Mouse (Mus musculus): ENCODE data around the gene Ppm1e.

Ppm1e gene

DNA sequence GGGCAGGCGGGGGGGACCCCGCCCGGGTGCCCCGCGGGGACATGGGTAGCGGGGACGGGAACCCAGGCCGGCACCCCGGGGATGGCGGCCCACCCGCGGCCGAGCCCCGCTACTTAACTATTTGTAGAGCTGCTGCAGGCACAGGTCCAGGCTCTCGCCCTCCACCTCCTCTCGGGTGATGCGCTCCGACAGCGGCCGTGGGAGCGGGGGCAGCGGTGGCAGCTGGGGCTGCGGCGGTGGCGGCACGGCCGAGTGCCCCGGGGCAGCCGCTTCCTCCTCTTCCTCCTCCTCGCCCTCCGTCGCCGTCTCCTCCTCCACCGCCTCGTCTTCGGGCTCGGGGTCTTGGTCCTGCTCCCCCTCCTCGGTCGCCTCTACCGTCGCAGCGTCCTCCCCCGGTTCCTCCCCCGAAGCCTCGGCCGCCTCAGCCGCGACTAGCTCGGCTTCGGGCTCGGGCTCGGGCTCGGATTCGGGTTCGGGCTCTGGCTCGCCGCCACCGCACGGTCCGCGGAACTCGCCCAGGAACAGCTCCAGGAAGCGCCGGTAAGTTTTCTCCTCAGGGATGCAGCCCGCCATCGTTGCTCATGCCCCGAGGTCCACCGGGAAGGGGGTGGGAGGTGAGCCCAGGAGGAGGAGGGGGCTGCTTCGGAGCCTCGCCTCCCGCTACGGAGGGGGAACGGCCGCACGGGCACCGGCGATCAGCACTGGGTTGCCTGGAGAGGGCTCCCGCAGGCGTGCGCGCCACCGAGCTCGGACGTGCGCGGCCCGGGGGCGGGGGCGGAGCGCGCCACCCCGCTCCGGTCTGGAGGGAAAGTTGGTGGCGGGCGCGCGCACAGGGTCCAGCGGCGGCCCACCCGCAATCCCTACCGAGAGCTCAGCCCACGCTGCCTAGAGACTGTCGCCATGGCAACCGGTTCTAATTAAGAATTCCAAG lies at the start of gene Ppm1e:
Ppm1e (minus strand) TSS at position 693 of the 931 bp plus-strand sequence.
- peak; percentile 59 for DNase-seq (ENCODE audit: low spot score)

- DNase-seq (ENCODE audit: low spot score): no peak
These were observed 46.1 kb upstream of the Ppm1e start, which contains the start of the genes Rad51c and Tex14 for GRCm38 (mm10) chr11:87404876-87405275. Gene Rad51c (minus strand): TSS chr11:87404954. Gene Tex14 (plus strand): TSS chr11:87405065.

GRCm38 (mm10) chr11:87404111-87404853 lies 45.5 kb upstream of the Ppm1e start:
- DNase-seq (ENCODE audit: low spot score): peak; percentile 96

DNA sequence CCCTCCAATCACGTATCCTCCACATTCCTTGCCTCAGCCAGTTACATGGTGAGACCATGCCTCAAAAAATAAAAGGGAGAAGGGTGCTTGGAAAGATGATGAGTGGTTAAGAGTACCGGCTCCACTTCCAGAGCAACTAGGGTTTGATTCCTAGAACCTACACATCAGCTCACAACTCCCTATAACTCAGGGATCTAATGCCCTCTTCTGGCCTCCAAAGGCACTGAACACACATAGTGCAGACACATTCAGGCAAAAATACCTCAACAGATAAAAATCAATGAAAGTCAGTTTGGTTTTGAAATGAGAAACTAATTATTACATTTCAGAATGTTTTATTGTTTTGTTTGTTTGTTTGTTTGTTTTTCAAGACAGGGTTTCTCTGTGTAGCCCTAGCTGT lies 39.6 kb upstream of the Ppm1e start:
- DNase-seq (ENCODE audit: low spot score): no peak

DNA sequence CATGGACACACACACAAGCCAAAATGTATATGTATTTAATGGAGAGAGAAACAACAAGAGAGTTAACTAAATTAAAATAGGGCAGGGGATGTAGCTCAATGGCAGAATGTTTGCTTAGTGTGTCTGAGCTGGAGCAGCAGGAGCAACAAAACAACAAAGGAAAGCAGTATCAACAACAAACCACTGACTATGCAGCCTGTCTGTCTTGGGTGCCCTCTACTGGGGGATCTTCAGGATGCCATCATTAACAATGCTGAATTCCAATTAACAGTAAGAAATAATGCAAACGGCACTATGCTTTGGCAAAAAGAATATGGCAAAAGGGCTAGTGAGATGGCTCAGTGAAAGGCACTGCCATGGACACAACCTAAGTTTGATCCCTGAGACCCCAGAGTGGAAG lies 35.0 kb upstream of the Ppm1e start:
- DNase-seq (ENCODE audit: low spot score): peak; percentile 44

DNA sequence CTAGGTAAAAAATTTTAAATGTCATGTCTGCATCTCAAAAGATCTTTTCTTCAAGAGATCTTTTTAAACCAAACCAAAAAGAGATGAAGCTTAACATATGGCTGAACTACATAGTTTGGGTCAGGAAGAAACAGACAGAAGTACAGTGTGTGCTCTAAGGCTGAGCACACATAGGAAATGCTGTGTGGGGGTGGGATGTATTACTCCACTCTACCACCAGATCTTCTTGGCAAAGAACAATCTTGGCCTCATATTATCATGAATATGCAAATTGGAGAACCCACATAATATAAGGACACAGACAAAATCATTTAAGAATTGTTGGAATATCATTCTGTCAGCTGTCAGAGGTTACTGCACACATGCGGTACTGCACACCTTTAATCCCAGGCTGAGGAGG lies 26.9 kb upstream of the Ppm1e start:
- no peak for DNase-seq (ENCODE audit: low spot score)

DNA sequence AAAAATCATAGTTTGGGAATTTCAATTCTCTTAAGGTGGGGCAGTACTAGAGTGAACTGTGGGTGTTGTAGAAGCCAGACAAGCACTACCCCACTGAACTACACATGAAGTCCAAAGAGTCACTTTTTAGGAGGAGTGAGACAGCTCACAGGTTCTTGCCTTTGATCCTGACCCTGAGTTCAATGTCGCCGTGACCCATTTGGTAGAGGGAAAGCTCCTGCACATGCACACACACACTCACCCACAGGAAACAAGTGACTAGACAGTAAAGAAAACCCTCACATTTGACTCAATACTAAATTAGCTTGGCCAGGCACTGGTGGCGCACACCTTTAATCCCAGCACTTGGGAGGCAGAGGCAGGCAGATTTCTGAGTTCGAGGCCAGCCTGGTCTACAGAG lies 25.7 kb upstream of the Ppm1e start:
- DNase-seq (ENCODE audit: low spot score): no peak

DNA sequence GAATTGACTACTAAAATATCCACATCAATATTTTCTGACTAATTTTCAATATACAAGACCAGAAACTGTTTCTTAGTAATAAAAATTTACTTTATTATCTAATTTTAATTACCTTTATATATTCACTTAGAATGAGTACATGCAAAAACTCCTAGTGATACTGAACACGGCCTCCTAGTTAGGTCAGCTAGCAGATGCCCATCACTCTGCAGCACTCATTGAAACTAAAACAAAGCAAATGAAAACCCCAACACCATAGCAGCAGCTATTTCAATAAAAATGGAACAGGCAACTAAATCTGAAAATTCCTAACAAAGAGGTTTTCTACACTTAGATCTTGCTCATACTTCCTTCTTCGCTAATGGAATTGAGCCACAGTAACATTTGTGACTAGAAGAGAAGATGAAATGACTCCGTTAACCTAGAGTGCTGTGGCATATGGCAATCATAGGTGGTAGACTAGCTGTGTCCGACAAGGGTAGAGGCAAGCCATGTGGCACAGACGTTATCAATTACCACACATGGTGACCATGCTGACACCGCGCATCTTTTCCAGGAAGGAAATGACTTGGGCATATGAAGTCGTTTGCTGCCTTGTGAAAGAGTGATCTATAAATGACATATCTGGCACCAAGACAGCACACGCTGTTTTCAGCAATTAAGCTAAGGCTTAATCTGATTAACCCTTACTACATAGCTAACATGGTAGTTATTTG lies 9.2 kb upstream of the Ppm1e start:
- peak; percentile 82 for DNase-seq (ENCODE audit: low spot score)

DNA sequence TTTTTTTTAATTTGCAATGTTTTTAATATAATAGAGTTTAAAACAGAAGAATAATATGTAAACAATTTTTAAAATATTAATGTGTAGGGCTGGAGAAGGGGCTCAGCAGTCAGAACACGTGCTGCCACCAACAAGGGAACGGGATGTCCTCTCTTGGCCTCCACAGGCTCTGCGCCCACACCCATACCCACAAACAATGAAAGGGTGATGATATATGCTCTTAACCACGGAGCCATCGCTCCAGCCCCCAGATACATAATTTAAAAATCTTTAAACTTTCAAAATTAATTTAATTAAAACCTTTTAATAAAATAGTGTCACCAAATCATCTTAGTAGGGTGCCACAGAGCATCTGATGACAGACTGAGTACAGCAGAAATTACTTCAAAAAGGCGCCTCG lies 8.2 kb upstream of the Ppm1e start:
- DNase-seq (ENCODE audit: low spot score): no peak

DNA sequence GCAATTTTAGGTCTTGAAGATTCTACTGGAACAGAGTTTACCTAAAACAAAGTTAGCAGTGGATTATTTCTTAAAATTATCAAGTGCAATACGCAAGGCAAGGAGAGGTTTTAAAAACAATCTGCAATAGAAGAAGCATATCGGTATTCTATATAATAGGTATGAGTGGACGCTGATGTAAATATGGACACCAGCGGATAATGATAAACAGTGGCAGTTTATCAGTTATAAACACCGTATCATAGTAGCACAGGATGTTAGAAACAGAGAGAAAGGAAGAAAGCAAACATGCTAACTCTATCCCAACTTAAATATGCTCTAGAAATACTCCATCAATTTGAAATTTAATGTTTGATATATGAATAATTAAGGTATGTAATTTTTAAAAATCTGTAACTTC lies 6.3 kb upstream of the Ppm1e start:
- DNase-seq (ENCODE audit: low spot score): no peak

DNA sequence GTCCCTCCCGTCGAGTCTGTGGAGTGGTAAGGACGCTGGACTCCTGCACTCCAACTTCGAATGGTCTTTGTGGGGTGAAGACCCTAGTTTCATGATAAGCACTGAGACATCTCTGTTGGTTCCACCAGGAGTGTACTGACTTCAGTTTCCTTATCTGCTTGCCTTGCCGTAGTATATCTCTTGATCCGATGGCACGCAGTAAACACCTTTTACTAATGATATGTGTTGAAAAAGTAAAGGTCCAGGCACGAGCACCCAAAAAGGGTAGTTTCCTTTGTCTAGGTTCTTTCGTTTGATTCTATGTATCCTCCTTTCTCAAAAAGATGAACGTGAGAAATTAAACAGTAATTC lies 414 bp upstream of the Ppm1e start:
- no peak for DNase-seq (ENCODE audit: low spot score)

DNA sequence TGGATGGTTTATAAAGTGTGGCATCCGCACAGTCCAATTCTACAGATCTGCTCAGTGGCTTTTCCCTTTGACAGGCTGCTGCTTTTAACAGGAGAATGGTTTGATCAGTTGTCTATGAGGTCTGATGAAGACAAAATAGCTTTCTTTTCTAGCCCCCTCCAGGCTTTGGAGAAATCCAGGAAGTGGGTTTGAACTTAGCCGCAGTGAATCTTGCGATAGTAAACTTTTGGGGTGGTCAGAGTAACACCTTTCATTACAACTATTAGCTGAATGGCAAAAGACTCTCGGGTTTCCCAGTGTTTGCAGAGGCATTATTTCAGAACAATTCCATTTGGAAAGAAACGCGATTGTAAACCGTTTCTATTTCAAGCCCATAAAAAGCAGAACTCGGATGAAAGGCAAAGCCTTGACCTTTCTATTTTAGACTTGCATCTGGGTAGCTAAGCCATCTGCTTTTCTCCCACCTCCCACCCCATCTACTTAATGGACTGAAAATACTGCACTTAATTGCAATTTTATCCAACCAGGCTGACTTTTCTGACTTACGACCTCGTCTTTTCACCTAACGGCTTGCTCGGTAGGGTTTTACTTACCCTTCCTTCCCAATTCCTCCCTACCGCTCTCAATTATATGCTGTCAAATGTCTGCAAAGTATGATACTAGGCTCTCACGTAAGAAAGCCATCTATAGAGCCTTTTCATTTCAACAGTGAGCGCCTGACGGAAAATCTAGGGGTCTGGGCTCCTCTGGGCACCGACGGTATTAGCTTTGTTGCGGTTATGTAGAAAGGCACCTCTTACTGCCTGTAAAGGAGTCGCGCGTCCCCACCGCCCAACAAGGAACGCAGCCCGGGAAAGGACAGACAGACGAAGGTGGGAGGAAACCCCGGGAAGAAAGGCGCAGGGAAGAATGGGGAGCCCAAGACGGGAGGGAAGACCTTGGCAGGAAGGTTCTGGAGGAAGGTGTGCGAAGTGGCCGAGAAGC lies 1.2 kb downstream of the Ppm1e start:
- DNase-seq (ENCODE audit: low spot score): no peak

DNA sequence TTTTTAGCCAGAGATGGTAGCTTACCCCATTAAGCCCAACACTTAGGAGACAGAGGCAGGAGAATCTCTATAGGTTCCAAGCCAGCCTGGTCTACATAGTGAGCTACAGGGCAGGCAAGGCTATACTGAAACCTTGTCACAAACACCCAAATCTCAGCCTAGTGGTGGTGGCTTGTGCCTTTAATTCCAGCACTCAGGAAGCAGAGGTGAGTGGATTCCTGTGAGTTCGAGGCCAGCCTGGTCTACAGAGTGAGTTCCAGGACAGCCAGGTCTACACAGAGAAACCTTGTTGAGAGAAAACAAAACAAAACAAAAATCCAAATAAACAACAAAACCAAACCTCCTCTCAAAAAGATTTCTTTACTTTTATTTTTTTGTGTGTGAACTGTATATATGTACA lies 4.0 kb downstream of the Ppm1e start:
- no peak for DNase-seq (ENCODE audit: low spot score)

GRCm38 (mm10) chr11:87353646-87354170 lies 5.1 kb downstream of the Ppm1e start:
- DNase-seq (ENCODE audit: low spot score): no peak

DNA sequence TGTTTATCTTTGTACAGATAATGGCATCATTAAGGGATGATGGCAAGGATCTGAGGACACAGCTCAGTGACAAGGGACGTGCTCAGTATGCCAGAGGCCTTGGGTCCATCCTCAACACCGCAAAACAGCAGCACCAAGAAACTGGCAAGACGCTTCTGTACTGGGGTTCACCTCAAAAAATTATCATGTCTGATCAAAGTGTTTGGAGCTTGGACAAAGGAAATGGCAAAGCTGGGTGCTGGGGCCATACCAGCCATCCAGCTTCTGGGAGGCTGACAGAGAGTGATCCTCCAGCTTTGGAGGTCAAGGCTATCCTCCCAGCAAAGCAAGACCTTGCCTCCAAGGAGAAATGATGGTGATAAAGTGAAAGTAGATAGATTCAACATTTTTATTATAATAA lies 32.4 kb downstream of the Ppm1e start:
- no peak for DNase-seq (ENCODE audit: low spot score)

- no peak for DNase-seq (ENCODE audit: low spot score)
These were observed 36.3 kb downstream of the Ppm1e start for GRCm38 (mm10) chr11:87322558-87322957.

- DNase-seq (ENCODE audit: low spot score): no peak
These were observed 38.8 kb downstream of the Ppm1e start for GRCm38 (mm10) chr11:87320007-87320406.

DNA sequence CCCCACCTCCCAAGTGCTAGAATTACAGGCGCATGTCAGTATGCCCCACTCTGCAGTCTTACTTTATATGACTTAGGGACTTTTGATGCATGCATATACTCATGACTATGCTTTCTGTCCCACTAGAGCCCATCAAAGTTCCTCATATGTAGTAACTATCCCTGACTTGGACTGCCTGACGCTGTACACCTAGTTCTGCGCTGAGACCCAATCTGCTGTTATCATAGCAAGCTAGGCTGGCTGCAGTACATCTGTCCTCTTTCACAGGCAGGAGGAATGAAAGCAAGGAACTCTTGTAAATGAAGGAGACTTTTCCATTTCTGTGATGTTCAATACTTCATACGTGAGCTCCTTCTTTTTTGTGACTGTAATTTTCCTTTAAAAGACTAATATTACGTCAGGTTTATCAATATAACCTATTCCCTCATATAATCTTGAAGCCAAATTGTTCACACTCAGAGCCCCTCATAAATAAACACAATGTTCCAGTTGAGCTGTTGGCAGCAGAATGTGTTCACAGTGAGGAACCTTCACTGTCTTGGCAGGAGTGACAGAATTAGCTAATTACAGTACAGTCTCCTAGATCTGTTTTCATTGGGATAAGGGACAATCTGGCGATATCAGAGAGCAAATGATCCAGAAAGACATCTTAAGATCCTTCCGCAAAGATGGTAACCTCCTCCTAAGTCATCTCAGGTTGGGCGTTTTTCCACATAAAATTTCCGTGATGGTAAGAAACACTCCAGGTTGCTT lies 39.7 kb downstream of the Ppm1e start:
- no peak for DNase-seq (ENCODE audit: low spot score)

GRCm38 (mm10) chr11:87313533-87313932 lies 45.3 kb downstream of the Ppm1e start:
- DNase-seq (ENCODE audit: low spot score): no peak

DNA sequence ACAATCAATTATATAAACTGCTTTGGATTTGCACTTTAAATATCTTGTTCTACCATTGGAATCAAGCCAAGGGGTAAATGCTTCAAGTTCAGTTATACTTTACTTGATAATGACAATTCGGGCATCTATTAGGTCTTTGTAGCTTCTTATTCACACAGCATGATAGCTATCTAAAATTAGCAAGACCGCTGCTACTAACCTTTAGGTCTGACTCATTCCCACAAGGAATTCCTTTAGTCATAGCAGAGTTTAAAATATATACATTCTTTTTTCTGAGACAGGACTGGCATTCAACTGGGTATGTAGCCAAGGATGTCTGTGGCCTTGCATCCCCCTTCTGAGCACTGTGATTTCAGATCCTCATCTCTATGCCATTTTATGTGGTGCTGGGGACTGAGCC lies 48.5 kb downstream of the Ppm1e start:
- no peak for DNase-seq (ENCODE audit: low spot score)

Measured in c-Kit-positive CD71-positive TER-119-positive erythroid progenitor cells, embryonic 14.5 days (primary cell).